In the genomic region with DNA sequence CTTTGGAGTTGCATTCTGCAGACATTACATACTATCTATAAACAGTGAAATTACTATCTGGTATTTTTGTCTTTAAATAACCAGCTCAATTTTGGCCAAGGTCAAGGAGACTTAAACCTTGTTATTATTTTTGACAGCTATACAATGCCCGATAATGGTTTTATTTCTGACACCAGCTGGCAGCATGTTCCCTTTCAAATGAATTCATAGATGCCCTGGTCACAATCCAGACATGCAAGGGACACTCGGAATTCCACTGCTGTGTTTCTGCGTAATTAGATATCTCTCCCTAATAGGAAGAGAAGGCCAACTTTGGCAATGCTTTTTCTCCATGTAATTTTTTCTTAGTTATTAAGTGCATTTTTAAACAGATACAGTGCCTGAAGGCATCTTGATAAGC, we compare ENCODE assay signal across 29 mouse cellular contexts.
DNase-seq lines count a peak whose midpoint lies in the region; ATAC-seq lines count a peak whose summit lies in the region.
"Had no signal": no experiment of that assay in that cellular context is flagged by ENCODE, and none has a peak within 500 bp of the region (broad histone marks: within the 10 kb centered on the region; RNA-seq: fewer than 3 reads in every experiment).

No protein-coding gene starts in this region.

- H3K4me3 ChIP-seq in forebrain, embryonic 14.5 days (ENCODE audit: low read depth, low read length): no peak overlapping the region
- H3K4me3 ChIP-seq in forebrain, embryonic 13.5 days: no peak overlapping the region
- no peak overlapping the region for H3K4me3 ChIP-seq in hindbrain, embryonic 15.5 days
- H3K4me3 ChIP-seq in hindbrain, embryonic 14.5 days (replicated peaks; ENCODE audit: low read length): no peak overlapping the region
- no peak overlapping the region for H3K4me3 ChIP-seq in midbrain, embryonic 14.5 days (replicated peaks; ENCODE audit: low read depth, low read length)
- H3K4me3 ChIP-seq in midbrain, embryonic 16.5 days (ENCODE audit: low read depth, low read length): no peak overlapping the region
- H3K4me3 ChIP-seq: limb, embryonic 15.5 days; liver, embryonic 13.5 days; neural tube, embryonic 15.5 days had no signal

- no peaks in the 10 kb centered on the region for H3K4me1 ChIP-seq in forebrain, embryonic 14.5 days (ENCODE audit: control insufficient read depth, insufficient read depth, low read length)
- H3K4me1 ChIP-seq in forebrain, embryonic 13.5 days: peaks cover 12% of the 10 kb centered on the region; the same call in 1 of the 2 replicates
- H3K4me1 ChIP-seq in hindbrain, embryonic 15.5 days (replicated peaks): peaks cover 4% of the 10 kb centered on the region; the same call in 1 of the 2 replicates
- H3K4me1 ChIP-seq in hindbrain, embryonic 14.5 days (replicated peaks; ENCODE audit: control insufficient read depth, insufficient read depth, low read length): peaks cover 10% of the 10 kb centered on the region; the same call in 1 of the 2 replicates
- H3K4me1 ChIP-seq in midbrain, embryonic 14.5 days (ENCODE audit: control insufficient read depth, insufficient read depth, low read length): 0 out of 2 replicates have a peak, but pooled peaks cover 3% of the 10 kb centered on the region
- H3K4me1 ChIP-seq in midbrain, embryonic 16.5 days (ENCODE audit: control insufficient read depth, insufficient read depth, low read length): no peaks in the 10 kb centered on the region
- H3K4me1 ChIP-seq: limb, embryonic 15.5 days; liver, embryonic 13.5 days; neural tube, embryonic 15.5 days had no signal

- 66% methylated on average over 3 of the region's 3 CpGs for WGBS in forebrain, embryonic 14.5 days
- 65% methylated on average over 3 of the region's 3 CpGs for whole genome bisulfite sequencing in forebrain, embryonic 13.5 days
- 32% methylated on average over 3 of the region's 3 CpGs for WGBS in hindbrain, embryonic 15.5 days
- 41% methylated on average over 3 of the region's 3 CpGs for WGBS in hindbrain, embryonic 14.5 days
- 28% methylated on average over 3 of the region's 3 CpGs for WGBS in midbrain, embryonic 14.5 days
- 29% methylated on average over 3 of the region's 3 CpGs for WGBS in midbrain, embryonic 16.5 days

- no peak overlapping the region for H3K4me2 ChIP-seq in forebrain, embryonic 14.5 days (ENCODE audit: low read length)
- H3K4me2 ChIP-seq in forebrain, embryonic 13.5 days: no peak overlapping the region
- no peak overlapping the region for H3K4me2 ChIP-seq in hindbrain, embryonic 15.5 days
- H3K4me2 ChIP-seq in hindbrain, embryonic 14.5 days (replicated peaks): no peak overlapping the region
- no peak overlapping the region for H3K4me2 ChIP-seq in midbrain, embryonic 14.5 days (ENCODE audit: low read length)
- H3K4me2 ChIP-seq in midbrain, embryonic 16.5 days (ENCODE audit: low read length): no peak overlapping the region
- H3K4me2 ChIP-seq: heart, embryonic 11.5 days; limb, embryonic 15.5 days; liver, embryonic 13.5 days; neural tube, embryonic 15.5 days had no signal

- peak; percentile 27 for DNase-seq in forebrain, embryonic 14.5 days (ENCODE audit: low spot score)
- DNase-seq in hindbrain, embryonic 14.5 days (ENCODE audit: low spot score): no peak
- DNase-seq in midbrain, embryonic 14.5 days: peak; percentile 39
- DNase-seq in urinary bladder, postnatal 36 days (ENCODE audit: low spot score in 2 of 2): no peak
- DNase-seq: adrenal gland, postnatal 25 days; cerebellum, adult 18-20 months; cerebellum, postnatal 25 days; gastrocnemius, postnatal 14 days; heart, adult 11 months; heart, postnatal 14 days; kidney, adult 8-10 months; kidney, postnatal 4 days; liver, embryonic 13.5 days; lung, adult 18-20 months; right cerebral cortex, postnatal 4 days; thymus, adult 18-20 months; thymus, postnatal 25 days had no signal

- H3K36me3 ChIP-seq in forebrain, embryonic 14.5 days (ENCODE audit: control insufficient read depth, insufficient read depth, low read length): no peaks in the 10 kb centered on the region
- no peaks in the 10 kb centered on the region for H3K36me3 ChIP-seq in forebrain, embryonic 13.5 days (ENCODE audit: poor library complexity, severe bottlenecking)
- H3K36me3 ChIP-seq in hindbrain, embryonic 15.5 days: no peaks in the 10 kb centered on the region
- H3K36me3 ChIP-seq in hindbrain, embryonic 14.5 days (replicated peaks; ENCODE audit: control insufficient read depth, insufficient read depth): no peaks in the 10 kb centered on the region
- no peaks in the 10 kb centered on the region for H3K36me3 ChIP-seq in midbrain, embryonic 14.5 days (ENCODE audit: control insufficient read depth, insufficient read depth, low read length)
- no peaks in the 10 kb centered on the region for H3K36me3 ChIP-seq in midbrain, embryonic 16.5 days (ENCODE audit: control insufficient read depth, insufficient read depth, low read length)
- H3K36me3 ChIP-seq: limb, embryonic 15.5 days; liver, embryonic 13.5 days; neural tube, embryonic 15.5 days had no signal

- no peaks in the 10 kb centered on the region for H3K27me3 ChIP-seq in forebrain, embryonic 14.5 days (replicated peaks; ENCODE audit: control insufficient read depth, insufficient read depth, low read length)
- no peaks in the 10 kb centered on the region for H3K27me3 ChIP-seq in forebrain, embryonic 13.5 days
- no peaks in the 10 kb centered on the region for H3K27me3 ChIP-seq in hindbrain, embryonic 15.5 days
- H3K27me3 ChIP-seq in hindbrain, embryonic 14.5 days (ENCODE audit: control insufficient read depth, insufficient read depth, low read length): no peaks in the 10 kb centered on the region
- H3K27me3 ChIP-seq in midbrain, embryonic 14.5 days (ENCODE audit: control insufficient read depth, insufficient read depth, low read length): no peaks in the 10 kb centered on the region
- no peaks in the 10 kb centered on the region for H3K27me3 ChIP-seq in midbrain, embryonic 16.5 days (ENCODE audit: control insufficient read depth, insufficient read depth, low read depth, low read length)
- H3K27me3 ChIP-seq: limb, embryonic 15.5 days; liver, embryonic 13.5 days; neural tube, embryonic 15.5 days had no signal

- ATAC-seq in forebrain, embryonic 14.5 days: peak; percentile 60; the same call in 1 of the 2 replicates
- no peak for ATAC-seq in forebrain, embryonic 13.5 days
- no peak for ATAC-seq in hindbrain, embryonic 15.5 days (ENCODE audit: low FRiP score, low read depth)
- ATAC-seq in hindbrain, embryonic 14.5 days (ENCODE audit: low FRiP score): no peak
- ATAC-seq in midbrain, embryonic 14.5 days (ENCODE audit: low FRiP score, low TSS enrichment): peak; percentile 53; the same call in 1 of the 2 replicates
- no peak for ATAC-seq in midbrain, embryonic 16.5 days
- ATAC-seq: CD4-positive, CD25-positive, alpha-beta regulatory T cell, adult 4 months; intestine, embryonic 16.5 days; lung, postnatal 0 days had no signal

- H3K9ac ChIP-seq in forebrain, embryonic 14.5 days (ENCODE audit: low read length): no peak overlapping the region
- no peak overlapping the region for H3K9ac ChIP-seq in forebrain, embryonic 13.5 days
- no peak overlapping the region for H3K9ac ChIP-seq in hindbrain, embryonic 15.5 days
- no peak overlapping the region for H3K9ac ChIP-seq in hindbrain, embryonic 14.5 days
- H3K9ac ChIP-seq in midbrain, embryonic 14.5 days (replicated peaks; ENCODE audit: low read length): no peak overlapping the region
- no peak overlapping the region for H3K9ac ChIP-seq in midbrain, embryonic 16.5 days (ENCODE audit: low read depth, low read length)
- H3K9ac ChIP-seq: limb, embryonic 15.5 days; liver, embryonic 13.5 days; neural tube, embryonic 15.5 days had no signal

- H3K9me3 ChIP-seq in forebrain, embryonic 14.5 days (replicated peaks; ENCODE audit: control insufficient read depth, low read length): no peaks in the 10 kb centered on the region; the same call in 1 of the 2 replicates
- no peaks in the 10 kb centered on the region for H3K9me3 ChIP-seq in forebrain, embryonic 13.5 days (replicated peaks)
- no peaks in the 10 kb centered on the region for H3K9me3 ChIP-seq in hindbrain, embryonic 15.5 days
- H3K9me3 ChIP-seq in hindbrain, embryonic 14.5 days (ENCODE audit: control insufficient read depth, low read length): no peaks in the 10 kb centered on the region
- no peaks in the 10 kb centered on the region for H3K9me3 ChIP-seq in midbrain, embryonic 14.5 days (ENCODE audit: control insufficient read depth, low read length)
- no peaks in the 10 kb centered on the region for H3K9me3 ChIP-seq in midbrain, embryonic 16.5 days (replicated peaks; ENCODE audit: control insufficient read depth, low read length, poor library complexity, severe bottlenecking)
- H3K9me3 ChIP-seq: limb, embryonic 15.5 days; liver, embryonic 13.5 days; neural tube, embryonic 15.5 days had no signal

- no peak overlapping the region for H3K27ac ChIP-seq in forebrain, embryonic 14.5 days (ENCODE audit: low read depth, low read length)
- H3K27ac ChIP-seq in forebrain, embryonic 13.5 days: no peak overlapping the region
- H3K27ac ChIP-seq in hindbrain, embryonic 15.5 days (replicated peaks): 0 out of 2 replicates have a peak overlapping the region, but pooled peaks have one; percentile 25
- H3K27ac ChIP-seq in hindbrain, embryonic 14.5 days: no peak overlapping the region
- peak overlapping the region; percentile 28; the same call in 1 of the 2 replicates for H3K27ac ChIP-seq in midbrain, embryonic 14.5 days (replicated peaks; ENCODE audit: low read depth, low read length)
- no peak overlapping the region for H3K27ac ChIP-seq in midbrain, embryonic 16.5 days (ENCODE audit: low read length)
- H3K27ac ChIP-seq: kidney, postnatal 0 days; limb, embryonic 15.5 days; liver, embryonic 13.5 days; macrophage; neural tube, embryonic 15.5 days; stomach, postnatal 0 days had no signal

Comparison
In these comparisons a context has a peak if more than half of its experiments do, and no peak if none do; other contexts are left out.
1. ATAC-seq: peak in forebrain, embryonic 14.5 days (single experiment) and midbrain, embryonic 14.5 days (single experiment); none in forebrain, embryonic 13.5 days (single experiment), hindbrain, embryonic 15.5 days (single experiment), hindbrain, embryonic 14.5 days (single experiment) and midbrain, embryonic 16.5 days (single experiment).
2. H3K27ac ChIP-seq: peak in hindbrain, embryonic 15.5 days (single experiment) and midbrain, embryonic 14.5 days (single experiment); none in forebrain, embryonic 14.5 days (single experiment), forebrain, embryonic 13.5 days (single experiment), hindbrain, embryonic 14.5 days (single experiment) and midbrain, embryonic 16.5 days (single experiment).
3. DNase-seq: peak in forebrain, embryonic 14.5 days (single experiment) and midbrain, embryonic 14.5 days (single experiment); none in hindbrain, embryonic 14.5 days (single experiment) and urinary bladder, postnatal 36 days (0 of 2).